ENCODE assay signal across 8 mouse cellular contexts in genomic region chr3:139073801-139074483, GRCm38 (mm10). TPM values are rescaled to one million over a fixed set of nuclear protein-coding genes. Genes with fewer than 3 reads are reported as not detected.
DNase-seq lines count a peak whose midpoint lies in the region; ATAC-seq and TF ChIP-seq lines count a peak whose summit lies in the region.

No protein-coding gene starts in this region.

- TF ChIP-seq CTCF in layer of hippocampus, adult 2 months (conservative IDR thresholded peaks at IDR 0.05): no peak
- TF ChIP-seq CTCF in bone marrow macrophage, adult 2 months (IDR thresholded peaks at IDR 0.05; ENCODE audit: low read depth, low read length): no peak

- H3K36me3 ChIP-seq in hindbrain, embryonic 11.5 days (ENCODE audit: control insufficient read depth, insufficient read depth, low read length): no peaks in the 10 kb centered on the region
- H3K36me3 ChIP-seq in midbrain, embryonic 12.5 days: no peaks in the 10 kb centered on the region

- TF ChIP-seq POLR2A in bone marrow macrophage, adult 2 months (IDR thresholded peaks at IDR 0.05; ENCODE audit: borderline replicate concordance, low read depth, low read length): no peak

- H3K4me2 ChIP-seq in hindbrain, embryonic 11.5 days (replicated peaks; ENCODE audit: low read depth, low read length): peak overlapping the region; percentile 36
- peak overlapping the region; percentile 58 for H3K4me2 ChIP-seq in midbrain, embryonic 12.5 days (replicated peaks)

- H3K9me3 ChIP-seq in hindbrain, embryonic 11.5 days (ENCODE audit: control insufficient read depth, low read length): no peaks in the 10 kb centered on the region
- no peaks in the 10 kb centered on the region for H3K9me3 ChIP-seq in midbrain, embryonic 12.5 days

- peak overlapping the region; percentile 89 for H3K9ac ChIP-seq in hindbrain, embryonic 11.5 days (ENCODE audit: low read depth, low read length)
- peak overlapping the region; percentile 92 for H3K9ac ChIP-seq in midbrain, embryonic 12.5 days (replicated peaks)

- 11% methylated on average over 12 of the region's 12 CpGs for WGBS in hindbrain, embryonic 11.5 days
- WGBS in midbrain, embryonic 12.5 days: 9% methylated on average over 12 of the region's 12 CpGs

- H3K27me3 ChIP-seq in hindbrain, embryonic 11.5 days (ENCODE audit: control insufficient read depth, insufficient read depth, low read length): no peaks in the 10 kb centered on the region
- no peaks in the 10 kb centered on the region; the same call in 1 of the 2 replicates for H3K27me3 ChIP-seq in midbrain, embryonic 12.5 days

- intact Hi-C loops in left cerebral cortex, postnatal 10 days (cut with DNase I): loop anchor here (10.0 kb wide), 2 partner anchors 121 to 329 kb away; partner anchors contain the start of gene Tspan5

- DNase-seq in layer of hippocampus, adult 2 months (ENCODE audit: low spot score in 2 of 2): no peak
- DNase-seq in layer of hippocampus, postnatal 36 days: no peak
- peak; percentile 42 for DNase-seq in hindbrain, embryonic 11.5 days (ENCODE audit: low spot score)
- no peak for DNase-seq in left cerebral cortex, postnatal 10 days (ENCODE audit: extremely low spot score in 1 of 2, low spot score in 2 of 2)
- no peak for DNase-seq in adrenal gland, adult 8-10 months

- peak overlapping the region; percentile 93 for H3K4me3 ChIP-seq in layer of hippocampus, adult 2 months
- H3K4me3 ChIP-seq in bone marrow macrophage, adult 2 months (ENCODE audit: insufficient read depth, low read length): peak overlapping the region; percentile 82
- H3K4me3 ChIP-seq in hindbrain, embryonic 11.5 days (ENCODE audit: low read depth, low read length): peak overlapping the region; percentile 87
- H3K4me3 ChIP-seq in midbrain, embryonic 12.5 days: peak overlapping the region; percentile 90

- ATAC-seq in hindbrain, embryonic 11.5 days (ENCODE audit: low FRiP score): no peak
- ATAC-seq in midbrain, embryonic 12.5 days (ENCODE audit: low FRiP score, low read depth): no peak
- ATAC-seq in frontal cortex, adult (ENCODE audit: low TSS enrichment): no peak

- peaks cover 13% of the 10 kb centered on the region for H3K4me1 ChIP-seq in bone marrow macrophage, adult 2 months (ENCODE audit: control insufficient read depth, insufficient read depth, low read length)
- H3K4me1 ChIP-seq in hindbrain, embryonic 11.5 days (replicated peaks; ENCODE audit: control insufficient read depth, insufficient read depth, low read length): no peaks in the 10 kb centered on the region
- H3K4me1 ChIP-seq in midbrain, embryonic 12.5 days: peaks cover 4% of the 10 kb centered on the region; the same call in 1 of the 2 replicates

- H3K27ac ChIP-seq in layer of hippocampus, adult 2 months: peak overlapping the region; percentile 97
- H3K27ac ChIP-seq in bone marrow macrophage, adult 2 months (ENCODE audit: insufficient read depth, low read depth, low read length): peak overlapping the region; percentile 88
- peak overlapping the region; percentile 98 for H3K27ac ChIP-seq in hindbrain, embryonic 11.5 days (ENCODE audit: low read depth, low read length)
- H3K27ac ChIP-seq in midbrain, embryonic 12.5 days (replicated peaks): peak overlapping the region; percentile 96

RNA-seq across cellular contexts. Expression of gene Rap1gds1, which starts 1.1 kb away (rescaled TPM):
- total RNA-seq in layer of hippocampus, adult 2 months (2021): 100 to 1,000 TPM; 210 to 216 TPM
- total RNA-seq in layer of hippocampus, postnatal 36 days (2021): 100 to 1,000 TPM; 211 to 222 TPM
- polyA plus RNA-seq in bone marrow macrophage, adult 2 months (2012; ENCODE audit: insufficient read depth, insufficient read length, missing spikeins): 91.4 and 98.9 TPM in 2 replicates
- 70.7 and 74.0 TPM in 2 replicates for polyA plus RNA-seq in hindbrain, embryonic 11.5 days (2014; fragmentation: Nextera tagmentation; extraction: Ambion mirVana)
- polyA plus RNA-seq in midbrain, embryonic 12.5 days (2016; fragmentation: Nextera tagmentation; extraction: Ambion mirVana): 70.2 and 72.7 TPM in 2 replicates
- 100 to 1,000 TPM; 270 to 280 TPM for total RNA-seq in left cerebral cortex, postnatal 10 days (2021)
- total RNA-seq in adrenal gland, adult 8-10 months (2022): 10 to 100 TPM; 51.3 to 59.7 (median 56.5) TPM
